Mouse (Mus musculus) liver, embryonic 14.5 days (tissue): ENCODE data around the gene Rora. TPM values are rescaled to one million over a fixed set of nuclear protein-coding genes. Genes with fewer than 3 reads are reported as not detected.

Source experiments
- ATAC-seq: fragments of 200-750 bp; cut with Nextera tagmentation; 2 replicates; pipeline ENCODE4 v1.8.0; 2017; ENCODE audit warnings: moderate number of reproducible peaks, mild to moderate bottlenecking, moderate library complexity; ENCODE audit not compliant: insufficient read depth
- DNase-seq, 3 experiments: peaks; one replicate each; pipeline ENCODE4 v3.0.0-alpha.2; 2012 to 2013; ENCODE audit warnings: low read depth in 3 of 3, low spot score in 3 of 3
- H3K27ac ChIP-seq: fragments of 300-500 bp; sonication (generic); 2 replicates; pipeline ENCODE4 v1.5.1; 2014; ENCODE audit warnings: moderate library complexity, mild to moderate bottlenecking, control low read depth, inconsistent platforms
- H3K27me3 ChIP-seq: fragments of 300-500 bp; sonication (generic); 2 replicates; pipeline ENCODE4 v1.6.1; 2014; ENCODE audit warnings: mild to moderate bottlenecking, low read length, moderate library complexity; ENCODE audit not compliant: control insufficient read depth, insufficient read depth
- H3K36me3 ChIP-seq: fragments of 300-500 bp; sonication (generic); replicated peaks from 2 replicates; pipeline ENCODE4 v1.6.1; 2014; ENCODE audit warnings: low read depth; ENCODE audit not compliant: control insufficient read depth, insufficient read depth
- H3K4me1 ChIP-seq, 2 experiments: fragments of 200-500 bp in 1 of 2; fragments of 300-500 bp in 1 of 2; sonication (generic) in 1 of 2; replicated peaks; 2 replicates each; pipeline ENCODE4 v1.6.1; 2012 to 2014; ENCODE audit warnings: antibody characterized with exemption in 1 of 2, inconsistent platforms in 1 of 2, low read length in 1 of 2; ENCODE audit not compliant: control insufficient read depth in 2 of 2, insufficient read depth in 2 of 2
- H3K4me2 ChIP-seq: fragments of 300-500 bp; sonication (generic); 2 replicates; pipeline ENCODE4 v1.6.1; 2014; ENCODE audit warnings: low read depth, mild to moderate bottlenecking, control low read depth, moderate library complexity
- H3K4me3 ChIP-seq, 2 experiments: fragments of 200-500 bp in 1 of 2; fragments of 300-500 bp in 1 of 2; sonication (generic) in 1 of 2; 2 replicates each; pipeline ENCODE4 v1.5.1; 2012 to 2014; ENCODE audit warnings: low read depth in 2 of 2, low read length in 2 of 2, mild to moderate bottlenecking in 2 of 2, control low read depth in 1 of 2, inconsistent platforms in 1 of 2, moderate library complexity in 1 of 2; ENCODE audit not compliant: insufficient read depth in 1 of 2
- H3K9ac ChIP-seq: fragments of 300-500 bp; sonication (generic); replicated peaks from 2 replicates; pipeline ENCODE4 v1.6.1; 2014; ENCODE audit warnings: mild to moderate bottlenecking, control low read depth, moderate library complexity
- H3K9me3 ChIP-seq: fragments of 300-500 bp; sonication (generic); 2 replicates; pipeline ENCODE4 v1.6.1; 2016; ENCODE audit warnings: low read length, mixed read lengths; ENCODE audit not compliant: control insufficient read depth
- CTCF ChIP-seq: IDR thresholded peaks from 2 replicates; pipeline ENCODE4 v1.5.1; 2016; ENCODE audit warnings: antibody characterized with exemption, low read depth, control low read depth
- EP300 ChIP-seq: IDR thresholded peaks from 2 replicates; pipeline ENCODE4 v1.6.1; 2016; ENCODE audit warnings: antibody characterized with exemption, low read depth
- WGBS: fragments of 180-500 bp; shearing (Covaris S2); extraction: QIAGEN DNeasy Blood & Tissue Kit; methylation state at CpG from one replicate; pipeline ENCODE4 v1.1.7; 2014; ENCODE audit not compliant: insufficient replicate concordance; 5-methylcytosine and 5-hydroxymethylcytosine counted together
- polyA plus RNA-seq, 2 experiments: library from polyadenylated mRNA; depleted of rRNA in 1 of 2; stranded (reverse) in 1 of 2; unstranded in 1 of 2; fragments of >200 nt; fragmentation: Nextera tagmentation in 1 of 2; extraction: Ambion mirVana in 1 of 2; gene quantifications; 2 replicates each; pipeline versions ENCODE4 v1.2.1 to v1.2.3; 2012 to 2014

Gene Rora
- polyA plus RNA-seq, 2 experiments, result 0.85 to 2.9 TPM

DNA sequence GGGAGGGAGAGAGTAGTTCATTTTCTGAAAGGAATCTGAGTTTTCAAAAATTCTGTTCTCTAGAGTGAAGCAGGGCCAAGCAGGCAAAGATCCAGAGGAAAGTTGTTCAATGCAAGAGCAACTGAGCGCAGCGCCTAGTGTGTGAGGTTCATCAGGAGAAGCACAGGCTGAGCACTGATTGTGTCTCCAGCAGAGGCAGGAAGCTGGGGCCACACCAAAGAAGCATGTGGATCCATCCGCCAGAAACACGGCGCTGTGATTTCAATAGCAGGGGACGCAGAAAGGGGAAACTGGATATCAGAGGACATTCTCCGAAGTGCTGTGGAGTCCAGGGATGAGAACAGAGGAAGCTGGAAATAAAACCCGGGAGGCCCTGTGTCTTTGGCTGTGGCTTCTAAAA is 128.4 kb downstream of the Rora start:
- Histone ChIP-seq H3K9me3 (no peaks in the 10 kb centered on the region), H3K27ac (no peak overlapping the region), H3K4me3 (no peak overlapping the region), H3K36me3 (no peaks in the 10 kb centered on the region), H3K9ac (no peak overlapping the region), H3K27me3 (no peaks in the 10 kb centered on the region), H3K4me2 (no peak overlapping the region), H3K4me1 (0 out of 4 replicates have a peak, but pooled peaks cover 0 to 5% of the 10 kb centered on the region in 2 experiments)
- TF ChIP-seq EP300 (no peak), CTCF (no peak)
- ATAC-seq, result no peak
- 50% methylated on average over 8 of the region's 8 CpGs for WGBS
- no peak for DNase-seq

DNA sequence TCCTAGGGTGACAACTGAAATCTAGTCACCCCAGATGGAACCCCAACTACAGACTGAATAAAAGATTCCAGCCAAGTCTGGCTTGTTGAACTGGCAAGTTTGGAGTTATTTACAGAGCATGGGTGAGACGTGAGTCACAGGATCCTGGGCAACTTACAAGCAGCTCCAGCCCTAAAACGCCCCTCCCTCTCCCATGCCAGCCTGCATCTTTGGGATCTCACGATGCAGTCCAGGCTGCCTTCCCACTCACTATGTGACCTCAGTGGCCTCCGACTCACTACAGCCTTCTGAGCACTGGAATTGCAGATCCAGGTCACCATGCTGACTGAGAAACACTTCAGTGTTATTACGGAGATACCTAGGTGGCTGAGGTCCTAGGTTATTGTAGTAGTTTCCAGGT is 129.0 kb downstream of the Rora start:
- 50% methylated on average over 5 of the region's 5 CpGs for WGBS
- ATAC-seq (no peak), DNase-seq (no peak)
- no peaks in the 10 kb centered on the region for H3K27me3 ChIP-seq
- H3K4me3 ChIP-seq, result no peak overlapping the region
- no peaks in the 10 kb centered on the region for H3K9me3 ChIP-seq
- no peak overlapping the region for H3K4me2 ChIP-seq
- peaks cover 0 to 8% of the 10 kb centered on the region in 2 experiments; a peak in 1 of 4 replicates for H3K4me1 ChIP-seq
- no peak for TF ChIP-seq EP300
- no peak for TF ChIP-seq CTCF
- no peak overlapping the region for H3K27ac ChIP-seq
- H3K9ac ChIP-seq, result no peak overlapping the region
- no peaks in the 10 kb centered on the region for H3K36me3 ChIP-seq

DNA sequence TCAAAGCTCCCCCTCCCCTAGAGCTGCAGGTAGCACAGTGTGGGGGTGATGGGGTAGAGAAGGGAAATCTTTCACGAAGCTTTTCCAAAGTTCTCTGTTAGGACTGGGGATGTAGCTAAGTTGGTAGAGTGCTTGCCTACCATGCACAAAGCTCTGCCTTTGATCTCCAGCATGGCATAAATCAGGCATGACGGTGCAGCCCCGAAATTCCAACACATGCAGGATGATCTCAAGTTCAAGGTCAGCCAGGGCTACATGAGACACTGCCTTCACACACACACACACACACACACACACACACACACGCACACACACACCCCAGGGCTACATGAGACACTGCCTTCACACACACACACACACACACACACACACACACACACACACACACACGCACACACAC is 129.7 kb downstream of the Rora start:
- Histone ChIP-seq H3K9me3 (no peaks in the 10 kb centered on the region), H3K27me3 (no peaks in the 10 kb centered on the region), H3K4me3 (no peak overlapping the region), H3K4me2 (no peak overlapping the region), H3K9ac (no peak overlapping the region), H3K27ac (no peak overlapping the region), H3K4me1 (peaks cover 0 to 9% of the 10 kb centered on the region in 2 experiments; a peak in 1 of 4 replicates), H3K36me3 (no peaks in the 10 kb centered on the region)
- ATAC-seq (no peak), DNase-seq (no peak)
- WGBS, result 55% methylated on average over 5 of the region's 5 CpGs
- TF ChIP-seq EP300 (no peak), CTCF (no peak)

DNA sequence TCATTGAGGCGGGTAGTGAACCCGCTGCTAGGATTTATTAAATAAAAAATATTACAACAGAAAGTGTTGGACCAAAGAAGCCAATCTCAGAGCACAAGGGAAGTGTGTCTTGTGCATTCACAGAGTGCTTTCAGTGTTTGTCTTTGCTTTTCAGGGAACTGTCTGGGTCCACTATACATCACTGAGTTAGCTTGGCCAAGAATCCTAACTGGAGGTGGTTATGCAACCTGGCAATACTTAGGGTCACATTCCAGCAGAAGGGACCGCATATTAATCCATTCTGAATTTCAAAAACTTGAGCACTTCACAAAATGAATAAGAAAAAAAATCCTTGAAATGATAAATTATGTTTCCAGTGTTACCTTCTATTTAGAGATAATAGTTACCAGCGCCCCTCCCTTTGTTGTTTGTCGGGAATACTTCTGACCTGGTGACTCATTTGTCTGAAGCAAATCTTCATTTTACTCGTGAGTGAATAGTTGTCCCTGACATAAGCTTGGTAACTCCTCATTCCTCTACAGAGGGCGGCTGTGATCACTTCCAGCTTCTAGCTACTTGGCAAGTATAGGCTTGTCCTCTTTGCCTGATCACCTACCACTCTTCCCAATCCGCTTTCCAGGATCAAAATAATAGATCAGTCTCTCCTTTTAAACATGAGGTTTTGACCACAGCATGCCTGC is 133.2 kb downstream of the Rora start:
- no peak for ATAC-seq
- TF ChIP-seq EP300 (no peak), CTCF (no peak)
- Histone ChIP-seq H3K9me3 (no peaks in the 10 kb centered on the region), H3K9ac (no peak overlapping the region), H3K27me3 (no peaks in the 10 kb centered on the region), H3K4me1 (peaks cover 0 to 9% of the 10 kb centered on the region in 2 experiments; a peak in 1 of 4 replicates), H3K27ac (no peak overlapping the region), H3K4me2 (no peak overlapping the region), H3K4me3 (no peak overlapping the region), H3K36me3 (no peaks in the 10 kb centered on the region)
- WGBS, result 62% methylated on average over 8 of the region's 8 CpGs
- DNase-seq, result no peak

DNA sequence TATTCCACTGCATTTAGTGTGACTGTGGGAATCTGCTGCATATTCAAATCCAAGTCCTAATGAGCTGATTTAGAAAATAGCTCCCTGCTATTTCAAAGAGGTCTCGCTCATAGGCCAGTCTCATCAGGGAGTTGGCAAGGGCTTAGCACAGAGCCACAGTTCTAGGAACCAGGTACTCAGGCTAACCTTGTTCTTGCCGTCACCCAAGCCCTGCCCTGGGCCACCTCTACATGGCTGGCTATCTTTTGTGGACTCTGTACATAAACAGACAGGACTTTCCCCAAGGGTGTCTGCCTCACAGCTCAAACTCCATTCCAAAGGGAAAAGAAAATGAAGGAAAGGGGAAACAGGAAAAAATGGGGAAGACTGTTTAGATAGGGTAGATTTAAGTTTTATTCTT is 134.1 kb downstream of the Rora start:
- no peak overlapping the region for H3K4me2 ChIP-seq
- no peak for TF ChIP-seq EP300
- no peak for TF ChIP-seq CTCF
- H3K9me3 ChIP-seq, result no peaks in the 10 kb centered on the region
- DNase-seq (no peak), ATAC-seq (no peak)
- H3K9ac ChIP-seq, result no peak overlapping the region
- H3K4me3 ChIP-seq, result no peak overlapping the region
- H3K27me3 ChIP-seq, result no peaks in the 10 kb centered on the region
- peaks cover 0 to 9% of the 10 kb centered on the region in 2 experiments; a peak in 1 of 4 replicates for H3K4me1 ChIP-seq
- no peak overlapping the region for H3K27ac ChIP-seq
- H3K36me3 ChIP-seq, result no peaks in the 10 kb centered on the region
- 59% methylated on average over 2 of the region's 2 CpGs for WGBS
